Mouse (Mus musculus): ENCODE results near the gene Olfr584. TPM values are rescaled to one million over a fixed set of nuclear protein-coding genes. Genes with fewer than 3 reads are reported as not detected.

Olfr584 gene
- not detected in 2 replicates for polyA plus RNA-seq (2012)

DNA sequence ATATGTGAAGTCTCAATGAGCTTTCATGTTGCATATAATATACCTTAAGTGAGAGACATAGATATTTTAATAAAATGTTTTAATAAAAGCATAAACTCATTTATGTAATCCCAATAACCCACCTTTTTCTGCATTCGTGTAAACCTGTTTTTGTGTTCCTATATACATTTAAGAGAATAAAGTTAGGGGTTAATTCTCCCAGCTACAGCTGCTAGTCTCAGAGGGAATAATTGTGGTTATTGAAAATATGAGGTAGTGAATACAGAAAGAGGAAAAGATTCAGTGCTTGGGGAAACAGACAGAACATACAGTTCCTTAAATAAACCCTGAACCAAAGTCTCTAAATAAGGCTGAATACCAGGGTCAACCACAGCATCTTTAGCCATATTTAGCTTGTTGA, at the start of gene Olfr584:
Gene Olfr584, plus strand, starts transcription at position 301 of the 400 bp plus-strand sequence.

DNA sequence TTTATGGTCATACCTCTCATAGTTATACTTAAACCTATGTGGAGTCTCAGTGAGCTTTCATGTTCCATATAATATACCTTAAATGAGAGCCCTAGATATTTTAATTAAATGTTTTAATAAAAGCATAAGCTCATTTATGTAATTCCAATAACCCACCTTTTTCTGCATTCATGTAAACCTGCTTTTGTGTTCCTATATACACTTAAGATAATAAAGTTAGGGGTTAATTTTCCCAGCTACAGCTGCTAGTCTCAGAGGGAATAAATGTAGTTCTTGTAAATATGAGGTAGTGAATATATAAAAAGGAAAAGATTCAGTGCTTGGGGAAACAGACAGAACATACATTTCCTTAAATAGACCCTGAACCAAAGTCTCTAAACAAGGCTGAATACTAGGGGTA, 44.0 kb upstream of the Olfr584 start, which contains the start of gene Olfr582:
Gene Olfr582, plus strand, starts transcription at position 301 of the 400 bp plus-strand sequence.

GRCm38 (mm10) chr7:103051000-103051399, 30.7 kb upstream of the Olfr584 start, which contains the start of gene Olfr583:
Gene Olfr583 (plus strand): TSS chr7:103051300.

DNA sequence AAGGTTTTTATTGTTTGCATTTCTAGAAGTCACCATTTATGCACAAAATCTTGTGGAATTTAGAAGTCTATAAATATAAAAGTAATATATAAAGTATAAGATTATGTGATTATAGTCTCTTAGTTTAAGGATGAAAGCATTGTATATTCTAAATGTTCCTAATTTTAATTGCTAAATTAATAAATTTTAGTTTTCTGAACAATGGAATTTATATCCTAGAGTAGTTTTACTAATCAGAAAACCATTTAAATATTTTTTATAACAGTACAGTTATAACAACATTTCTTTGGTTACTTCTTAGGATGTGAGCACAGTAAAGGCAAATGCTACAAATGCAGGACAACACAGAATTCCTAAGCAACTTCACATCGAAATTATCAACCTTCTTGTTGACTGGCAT, 15.7 kb downstream of the Olfr584 start, which contains the start of gene Olfr585:
Gene Olfr585, plus strand, starts transcription at position 301 of the 400 bp plus-strand sequence.

DNA sequence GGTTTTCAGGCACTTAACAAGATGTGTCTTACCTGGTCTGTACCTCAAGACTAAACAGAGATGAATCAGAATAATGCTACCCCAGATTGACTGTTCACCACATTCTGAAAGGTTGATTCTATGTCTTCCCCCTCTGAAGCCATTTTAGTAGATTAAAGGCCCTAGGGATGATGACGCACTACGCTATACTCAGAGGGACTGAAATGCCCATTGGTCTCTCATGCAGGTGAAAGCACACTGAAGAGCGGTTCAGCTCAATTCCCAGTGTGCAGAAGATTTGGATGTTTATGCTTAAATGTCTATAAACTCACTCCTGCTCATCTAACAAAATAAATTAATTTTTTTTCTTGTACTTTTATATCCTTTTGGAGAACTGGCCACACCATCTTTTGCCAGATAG, 43.9 kb downstream of the Olfr584 start, which contains the start of gene Olfr586:
Gene Olfr586, minus strand, starts transcription at position 101 of the 400 bp plus-strand sequence.

Other genes starting within 250 kb of the Olfr584 start
- not detected in 2 replicates for gene Olfr566, start 223.1 kb upstream of the Olfr584 start, polyA plus RNA-seq (2012)
- not detected in 2 replicates for gene Olfr568, start 204.8 kb upstream of the Olfr584 start, polyA plus RNA-seq (2012)
- not detected in 2 replicates for gene Olfr569, start 191.0 kb upstream of the Olfr584 start, polyA plus RNA-seq (2012)
- not detected in 2 replicates for gene Olfr570, start 187.3 kb upstream of the Olfr584 start, polyA plus RNA-seq (2012)
- gene Olfr571, start 164.3 kb upstream of the Olfr584 start, polyA plus RNA-seq (2012) = not detected in 2 replicates
- gene Olfr572, start 157.5 kb upstream of the Olfr584 start, polyA plus RNA-seq (2012) = not detected in 2 replicates
- not detected in 2 replicates for gene Olfr573-ps1, start 139.3 kb upstream of the Olfr584 start, polyA plus RNA-seq (2012)
- gene Olfr574, start 133.4 kb upstream of the Olfr584 start, polyA plus RNA-seq (2012) = not detected in 2 replicates
- not detected in 2 replicates for gene Olfr575, start 123.1 kb upstream of the Olfr584 start, polyA plus RNA-seq (2012)
- not detected in 2 replicates for gene Olfr576, start 119.2 kb upstream of the Olfr584 start, polyA plus RNA-seq (2012)
- gene Olfr577, start 105.9 kb upstream of the Olfr584 start, polyA plus RNA-seq (2012) = not detected in 2 replicates
- not detected in 2 replicates for gene Olfr578, start 92.6 kb upstream of the Olfr584 start, polyA plus RNA-seq (2012)
- gene Olfr582, start 43.9 kb upstream of the Olfr584 start, polyA plus RNA-seq (2012) = not detected in 2 replicates
- gene Olfr583, start 30.6 kb upstream of the Olfr584 start, polyA plus RNA-seq (2012) = not detected in 2 replicates
- gene Olfr585, start 15.8 kb downstream of the Olfr584 start, polyA plus RNA-seq (2012) = not detected in 2 replicates
- gene Olfr586, start 43.8 kb downstream of the Olfr584 start, polyA plus RNA-seq (2012) = not detected in 2 replicates
- not detected in 2 replicates for gene Olfr588-ps1, start 59.0 kb downstream of the Olfr584 start, polyA plus RNA-seq (2012)
- gene Olfr589, start 74.5 kb downstream of the Olfr584 start, polyA plus RNA-seq (2012) = not detected in 2 replicates
- not detected in 2 replicates for gene Olfr591, start 96.5 kb downstream of the Olfr584 start, polyA plus RNA-seq (2012)
- gene Olfr592, start 102.9 kb downstream of the Olfr584 start, polyA plus RNA-seq (2012) = not detected in 2 replicates
- gene Olfr593, start 130.0 kb downstream of the Olfr584 start, polyA plus RNA-seq (2012) = not detected in 2 replicates
- not detected in 2 replicates for gene Olfr594, start 135.1 kb downstream of the Olfr584 start, polyA plus RNA-seq (2012)
- not detected in 2 replicates for gene Usp17ld, start 170.6 kb downstream of the Olfr584 start, polyA plus RNA-seq (2012)
- gene Olfr596, start 223.8 kb downstream of the Olfr584 start, polyA plus RNA-seq (2012) = not detected in 2 replicates
- gene Olfr597, start 234.4 kb downstream of the Olfr584 start, polyA plus RNA-seq (2012) = not detected in 2 replicates
- gene Olfr598, start 241.7 kb downstream of the Olfr584 start, polyA plus RNA-seq (2012) = not detected in 2 replicates